Mouse (Mus musculus) monocyte, adult 5-6 weeks (primary cell): ENCODE measurements around the gene Kcnk6. TPM values are rescaled to one million over a fixed set of nuclear protein-coding genes. Genes with fewer than 3 reads are reported as not detected.
A peak's percentile ranks its signal among the peaks of the same experiment; 100 is the strongest.
"Not testable (repeated sequence)": the region's sequence is repeated elsewhere in the genome, so short reads cannot be mapped to it uniquely, and the experiment has no call there.

Source experiments
- ATAC-seq: fragments of 153-309, 156-312 bp; replicated peaks from 2 replicates; pipeline ENCODE4 v1.8.0; 2017; ENCODE audit warnings: mild to moderate bottlenecking; ENCODE audit not compliant: low TSS enrichment, insufficient number of reproducible peaks, severe bottlenecking, poor library complexity, low FRiP score
- total RNA-seq: library from RNA; stranded (forward); fragments of 200-1000, 200-491, 200-594 nt; gene quantifications from 3 replicates; pipeline ENCODE4 v1.2.3, GENCODE M21; 2017

Kcnk6 gene
- total RNA-seq, 1 experiment from 2014 or later: 7.3 TPM

DNA sequence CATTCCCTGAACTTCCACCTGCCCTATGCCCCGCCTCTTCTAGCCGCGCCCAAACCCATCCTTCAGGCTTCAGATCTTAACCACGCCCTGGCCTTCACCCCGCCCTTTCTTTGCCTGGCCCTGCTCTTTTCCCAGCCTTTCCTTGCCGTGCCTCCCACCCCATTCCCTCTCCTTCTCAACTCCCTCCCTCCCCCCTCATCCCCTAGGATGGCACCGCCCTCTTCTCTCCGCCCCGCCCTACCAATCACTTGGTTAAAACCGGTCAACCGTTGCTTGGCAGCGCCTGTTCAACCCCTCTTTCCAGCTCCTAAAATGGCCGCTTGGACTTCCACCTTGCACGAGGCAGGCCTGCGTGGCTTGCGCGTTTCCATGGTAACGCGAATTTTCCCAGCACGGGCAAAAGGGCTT lies 18.6 kb downstream of the Kcnk6 start, which contains the start of gene Catsperg1:
Catsperg1 (minus strand) TSS at position 361 of the 408 bp plus-strand sequence.
- no peak for ATAC-seq

- not testable (repeated sequence) for ATAC-seq
Observed at GRCm38 (mm10) chr7:29212775-29213560, 19.3 kb downstream of the Kcnk6 start.

DNA sequence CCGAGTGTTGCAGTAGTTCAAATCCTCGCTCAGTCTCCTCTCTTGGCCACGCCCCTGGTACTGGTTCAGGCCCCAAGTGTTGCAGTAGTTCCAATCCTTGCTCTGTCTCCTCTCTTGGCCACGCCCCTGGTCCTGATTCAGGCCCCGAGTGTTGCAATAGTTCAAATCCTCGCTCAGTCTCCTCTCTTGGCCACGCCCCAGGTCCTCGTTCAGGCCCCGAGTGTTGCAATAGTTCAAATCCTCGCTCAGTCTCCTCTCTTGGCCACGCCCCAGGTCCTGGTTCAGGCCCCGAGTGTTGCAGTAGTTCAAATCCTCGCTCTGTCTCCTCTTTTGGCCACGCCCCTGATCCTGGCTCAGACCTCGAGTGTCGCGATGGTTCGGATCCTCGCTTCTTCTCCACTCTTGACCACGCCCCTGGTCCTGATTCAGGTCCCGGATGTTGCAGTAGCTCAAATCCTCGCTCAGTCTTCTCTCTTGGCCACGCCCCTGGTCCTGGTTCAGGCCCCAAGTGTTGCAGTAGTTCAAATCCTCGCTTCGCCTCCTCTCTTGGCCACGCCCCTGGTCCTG lies 20.0 kb downstream of the Kcnk6 start:
- ATAC-seq: 0 out of 2 replicates have a peak, but pooled peaks have one; percentile 2

- peak; percentile 84 for ATAC-seq
Observed at GRCm38 (mm10) chr7:29211415-29212198, 20.7 kb downstream of the Kcnk6 start.

DNA sequence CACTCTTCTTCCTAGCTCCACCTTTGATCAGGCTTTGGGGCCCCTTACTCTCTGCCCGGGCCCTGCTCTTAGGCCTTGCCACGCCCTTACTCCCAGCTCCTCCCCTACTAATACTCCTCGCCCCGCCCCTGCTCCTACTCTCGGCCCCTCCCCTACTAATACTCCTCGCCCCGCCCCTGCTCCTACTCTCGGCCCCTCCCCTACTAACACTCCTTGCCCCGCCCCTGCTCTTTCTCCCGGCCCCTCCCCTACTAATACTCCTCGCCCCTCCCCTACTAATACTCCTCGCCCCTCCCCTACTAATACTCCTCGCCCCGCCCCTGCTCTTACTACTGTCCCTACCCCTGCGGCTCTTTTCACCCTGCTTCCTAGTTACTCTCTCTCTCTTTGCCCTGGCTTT lies 21.3 kb downstream of the Kcnk6 start:
- peak; percentile 33 for ATAC-seq

GRCm38 (mm10) chr7:29202577-29202976 lies 29.7 kb downstream of the Kcnk6 start:
- ATAC-seq: no peak

- not testable (repeated sequence) for ATAC-seq
Observed at GRCm38 (mm10) chr7:29194230-29194629, 38.1 kb downstream of the Kcnk6 start.

DNA sequence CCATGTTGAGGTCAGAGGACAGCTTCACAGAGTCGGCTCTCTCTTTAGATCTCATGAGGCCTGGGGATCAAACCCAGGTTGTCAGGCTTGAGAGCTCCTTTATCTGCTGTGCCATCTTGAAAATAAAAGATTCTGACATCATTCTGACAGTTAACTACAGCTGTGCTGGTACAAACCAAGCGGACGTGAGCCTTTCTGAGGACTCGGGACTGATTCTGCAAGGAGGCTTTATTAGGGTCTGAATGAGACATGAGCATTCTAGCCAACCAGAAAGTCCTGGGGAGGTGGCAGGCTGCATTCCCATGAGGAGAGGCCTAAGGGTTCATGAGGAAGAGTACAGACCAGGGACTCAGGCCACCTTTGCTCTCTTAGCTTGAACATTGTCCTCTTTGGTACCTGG lies 51.0 kb downstream of the Kcnk6 start:
- ATAC-seq: not testable (repeated sequence)

DNA sequence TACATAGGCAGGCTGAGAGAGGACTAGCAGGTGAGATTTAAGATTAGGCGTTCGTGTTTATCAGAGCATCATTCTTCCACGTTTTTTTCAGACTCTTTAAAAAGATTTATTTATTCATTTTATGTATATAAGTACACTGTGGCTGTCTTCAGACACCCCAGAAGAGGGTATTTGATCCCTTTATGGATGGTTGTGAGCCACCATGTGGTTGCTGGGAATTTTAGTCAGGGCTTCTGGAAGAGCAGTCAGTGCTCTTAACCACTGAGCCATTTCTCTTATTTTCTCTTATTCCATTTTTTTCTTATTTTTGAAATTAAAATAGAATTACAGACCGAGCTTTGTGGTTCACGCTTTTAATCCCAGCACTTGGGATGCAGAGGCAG lies 51.5 kb downstream of the Kcnk6 start:
- ATAC-seq: no peak

- peak; percentile 93 for ATAC-seq
Observed at GRCm38 (mm10) chr7:29180077-29180853, 52.0 kb downstream of the Kcnk6 start, which contains the start of gene Psmd8. Gene Psmd8, minus strand, starts transcription at chr7:29180701.

- ATAC-seq: 0 out of 2 replicates have a peak, but pooled peaks have one; percentile 20
Observed at GRCm38 (mm10) chr7:29179323-29179722, 53.0 kb downstream of the Kcnk6 start.

DNA sequence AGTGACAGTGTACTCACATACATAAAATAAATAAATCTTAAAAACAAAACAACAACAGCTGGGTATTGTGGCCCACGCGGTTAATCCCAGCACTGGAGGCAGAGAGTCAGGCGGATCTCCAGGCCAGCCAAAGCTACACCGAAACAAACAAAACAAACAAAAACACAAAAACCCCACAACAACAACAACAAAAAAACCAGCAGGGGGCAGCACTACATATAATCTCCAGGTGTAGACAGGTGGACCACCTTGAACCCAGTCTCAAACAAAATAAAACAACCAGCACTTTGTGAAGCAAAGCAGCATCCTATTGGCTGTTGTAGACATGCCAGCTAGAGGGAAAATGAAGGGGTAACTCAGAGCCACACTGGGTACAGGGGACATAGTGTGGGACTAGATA lies 54.2 kb downstream of the Kcnk6 start:
- no peak for ATAC-seq

DNA sequence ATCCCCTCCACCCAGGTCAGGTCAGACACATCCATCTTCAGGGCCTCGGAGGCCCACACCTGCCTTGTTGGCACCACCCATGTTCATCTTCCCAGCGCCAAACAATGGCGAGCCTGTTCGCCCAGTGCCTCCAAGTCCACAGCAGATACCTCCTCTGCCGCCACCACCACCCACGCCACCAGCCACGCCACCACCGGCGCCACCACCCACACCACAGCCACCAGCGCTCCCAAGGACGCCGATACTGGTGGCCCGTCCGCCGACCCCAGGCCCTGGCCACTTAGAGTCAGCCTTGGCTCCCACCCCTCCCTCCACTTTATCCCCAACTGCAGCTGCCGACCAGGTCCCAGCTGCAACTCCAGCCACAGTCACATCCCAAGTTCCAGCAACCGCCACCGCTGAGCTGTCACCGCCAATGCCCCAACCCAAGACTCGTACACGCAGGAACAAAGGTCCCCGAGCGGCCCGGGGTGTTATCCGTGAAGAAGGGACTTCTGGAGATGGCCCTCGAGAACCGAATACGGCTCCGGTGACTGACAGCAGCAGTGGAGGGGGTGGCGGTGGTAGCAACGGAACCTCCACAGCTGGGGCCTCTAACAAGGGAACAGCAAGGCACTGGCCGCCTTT lies 59.8 kb downstream of the Kcnk6 start:
- ATAC-seq: no peak

Other genes starting within 250 kb of the Kcnk6 start
- gene Ryr1, start 107.3 kb downstream of the Kcnk6 start, total RNA-seq: 2.3 to 3.1 TPM (median 2.3 TPM) in 3 replicates
- 37.9 to 82.9 TPM (median 41.3 TPM) in 3 replicates for gene Rasgrp4, start 97.7 kb downstream of the Kcnk6 start, total RNA-seq
- gene Fam98c, start 76.3 kb downstream of the Kcnk6 start, total RNA-seq: 28.7 to 32.4 TPM (median 29.1 TPM) in 3 replicates
- gene Ggn, start 62.3 kb downstream of the Kcnk6 start, total RNA-seq: 0.32 to 0.39 TPM in 2 of 3 replicates, not detected in the other
- 0.78 to 0.95 TPM in 2 of 3 replicates, not detected in the other for gene Spred3, start 62.1 kb downstream of the Kcnk6 start, total RNA-seq
- gene Psmd8, start 51.8 kb downstream of the Kcnk6 start, total RNA-seq: 170 to 190 TPM (median 186 TPM) in 3 replicates
- 0.85 to 1.6 TPM in 2 of 3 replicates, not detected in the other for gene Catsperg1, start 18.5 kb downstream of the Kcnk6 start, total RNA-seq
- gene Yif1b, start 5.8 kb upstream of the Kcnk6 start, total RNA-seq: 3.8 to 11.1 TPM (median 9.8 TPM) in 3 replicates
- gene 2200002D01Rik, start 16.0 kb upstream of the Kcnk6 start, total RNA-seq: 0.29 to 3.4 TPM in 2 of 3 replicates, not detected in the other
- gene Spint2, start 49.4 kb upstream of the Kcnk6 start, total RNA-seq: 2.6 to 4.4 TPM (median 4.2 TPM) in 3 replicates
- gene Ppp1r14a, start 56.8 kb upstream of the Kcnk6 start, total RNA-seq: not detected in 3 replicates
- gene Dpf1, start 71.4 kb upstream of the Kcnk6 start, total RNA-seq: not detected in 3 replicates